Mouse (Mus musculus) gonadal fat pad, adult 2 months (tissue): Measurements from ENCODE around the gene Spata31d1c. TPM values are rescaled to one million over a fixed set of nuclear protein-coding genes. Genes with fewer than 3 reads are reported as not detected.

Experiments
- DNase-seq: peaks from one replicate; pipeline ENCODE4 v3.0.0-alpha.2; 2012; ENCODE audit warnings: low read depth
- polyA plus RNA-seq: library from polyadenylated mRNA; depleted of rRNA; stranded (reverse); fragments of >200 nt; gene quantifications from 2 replicates; pipeline ENCODE4 v1.2.3, GENCODE M21; 2012; rRNA removed

Gene Spata31d1c
- polyA plus RNA-seq, result 0.09 TPM in 1 of 2 replicates, not detected in the other

DNA sequence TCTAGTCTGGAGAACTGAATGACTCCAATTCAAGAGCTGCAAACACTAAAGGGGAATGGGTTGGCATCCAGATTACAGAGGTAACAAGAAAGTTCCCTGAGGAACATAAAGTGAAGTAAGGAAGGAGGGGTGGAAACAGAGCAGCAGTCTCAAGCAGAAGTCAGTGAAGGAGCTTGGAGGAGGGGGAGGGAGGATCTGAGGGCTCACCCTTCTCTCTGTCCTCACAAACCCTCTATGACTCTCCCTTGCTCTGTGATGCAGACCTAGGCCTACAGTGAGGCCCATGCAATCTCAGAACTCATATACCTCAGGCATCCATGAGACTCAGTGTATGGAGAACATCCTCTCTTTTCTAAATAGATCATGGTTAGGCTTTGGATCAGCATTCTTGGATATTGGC is at the start of gene Spata31d1c:
Gene Spata31d1c (plus strand): TSS at position 301 of the 400 bp plus-strand sequence.
- no peak for DNase-seq

DNA sequence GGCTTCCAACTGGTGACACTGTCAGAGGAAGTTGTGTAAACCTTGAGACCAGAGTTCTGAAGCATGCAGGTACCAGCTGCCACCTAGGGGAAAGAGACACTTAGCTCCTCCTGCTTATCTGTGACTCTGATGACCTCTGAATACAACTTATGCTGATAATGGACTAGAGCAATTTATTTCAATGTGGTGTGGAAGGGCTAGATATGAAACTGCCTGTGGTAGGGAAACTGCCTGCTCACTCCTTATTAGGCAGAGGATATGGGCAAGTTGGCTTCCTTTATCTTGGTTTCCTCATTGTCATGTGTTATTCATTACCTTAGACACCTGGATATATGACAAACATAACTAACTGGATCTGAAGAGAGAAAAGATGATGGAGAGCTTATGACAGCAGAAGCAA is 44.0 kb upstream of the Spata31d1c start:
- DNase-seq, result no peak

DNA sequence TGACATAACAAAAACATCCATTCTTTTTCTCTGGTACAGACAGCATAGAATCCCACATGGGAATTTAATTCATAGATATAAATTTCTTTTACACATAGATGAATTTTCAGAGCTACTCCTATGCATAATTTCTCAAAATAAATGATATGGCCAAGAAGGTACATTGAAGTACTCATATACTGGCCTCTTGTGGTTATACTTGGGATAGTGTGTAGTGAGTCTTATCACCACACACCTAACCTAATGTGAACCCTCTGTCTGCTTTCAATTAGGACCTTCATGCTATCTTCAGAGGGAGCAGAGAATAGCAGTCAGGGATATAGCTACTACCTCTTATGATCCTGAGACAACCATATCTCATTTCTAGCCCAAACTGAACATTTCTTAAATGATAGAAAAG is 27.4 kb upstream of the Spata31d1c start:
- DNase-seq, result no peak

DNA sequence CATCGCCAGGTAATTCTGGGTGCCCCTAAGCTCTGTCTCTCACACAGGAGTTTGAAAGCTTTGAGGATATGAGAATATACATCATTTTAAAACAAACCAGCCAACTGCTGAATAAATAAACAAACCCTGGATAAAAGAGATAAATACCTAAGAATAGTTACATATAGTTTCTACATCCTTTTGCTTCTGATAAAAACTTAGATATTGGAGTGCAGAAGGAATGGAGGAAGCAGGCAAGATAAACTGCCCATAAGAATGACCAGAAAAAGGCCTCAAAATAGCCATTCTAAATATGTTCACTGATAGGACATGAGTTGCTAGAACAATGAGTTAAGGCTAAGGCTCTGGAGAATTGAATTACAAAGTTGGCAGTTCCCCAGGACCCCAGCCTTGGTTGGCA is 26.1 kb upstream of the Spata31d1c start:
- no peak for DNase-seq

DNA sequence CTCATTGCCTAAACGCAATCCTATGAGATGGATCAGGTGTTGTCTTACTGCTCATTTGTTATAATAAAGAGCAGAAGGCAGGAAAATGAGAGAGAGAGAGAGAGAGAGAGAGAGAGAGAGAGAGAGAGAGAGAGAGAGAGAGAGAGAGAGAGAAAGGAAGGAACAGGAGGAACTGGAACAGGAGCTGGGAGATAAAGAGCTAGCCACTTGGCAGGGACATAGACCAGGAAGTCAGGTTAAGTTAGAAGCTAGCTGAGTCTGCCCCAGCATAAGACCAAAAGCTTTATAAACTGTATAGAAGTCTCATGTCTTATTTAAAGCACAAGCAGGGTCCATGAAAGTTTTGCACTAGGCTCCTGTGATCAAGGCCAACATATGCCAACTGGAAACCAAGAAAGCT is 24.9 kb upstream of the Spata31d1c start:
- no peak for DNase-seq

DNA sequence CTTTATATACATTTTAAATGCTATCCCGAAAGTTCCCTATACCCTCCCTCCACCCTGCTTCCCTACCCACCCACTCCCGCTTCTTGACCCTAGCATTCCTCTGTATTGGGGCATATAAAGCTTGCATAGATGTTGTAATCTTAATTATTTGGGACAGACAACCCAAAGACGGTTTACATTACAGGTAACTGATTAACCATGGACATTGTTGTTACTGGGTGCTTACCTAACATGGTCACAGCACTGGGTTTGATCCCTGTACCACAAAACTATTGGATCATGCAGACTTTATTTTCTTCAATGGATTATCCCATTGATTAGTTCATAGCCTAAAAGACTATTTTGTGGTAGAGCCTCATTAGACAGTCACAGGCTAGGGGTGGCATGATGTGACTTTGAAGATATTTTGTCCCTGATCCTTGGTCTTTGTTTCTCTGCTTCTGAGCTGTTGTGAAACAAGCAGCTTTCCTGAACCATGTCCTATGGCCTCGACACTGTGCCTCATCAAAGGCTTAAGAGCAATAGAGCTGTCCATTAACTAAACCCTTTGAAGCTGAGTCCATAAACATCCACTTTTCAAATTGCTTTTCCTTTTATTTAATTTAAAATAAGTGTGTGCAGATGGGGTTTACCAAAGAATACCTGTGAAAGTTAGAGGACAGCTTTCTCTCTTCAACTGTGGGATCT is 21.7 kb upstream of the Spata31d1c start:
- DNase-seq, result no peak

DNA sequence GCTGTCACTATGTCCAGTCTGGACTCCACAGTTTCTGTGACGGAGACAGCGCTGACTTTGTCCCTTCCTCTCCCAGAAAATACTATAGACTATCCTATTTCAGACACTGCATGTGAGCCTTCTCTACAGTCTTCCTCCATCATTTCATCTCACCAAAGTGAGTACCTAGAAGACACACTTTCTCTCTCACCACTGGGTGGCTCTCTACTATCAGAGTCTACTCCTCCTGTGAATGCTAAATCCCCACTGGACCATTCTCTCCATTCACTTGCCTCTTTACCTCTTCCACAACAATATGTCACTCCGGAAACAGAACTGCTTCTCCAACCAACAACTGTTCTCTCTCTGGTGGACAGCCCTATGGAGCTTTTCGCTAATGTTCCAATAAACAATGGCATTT is 2.2 kb downstream of the Spata31d1c start:
- no peak for DNase-seq

DNA sequence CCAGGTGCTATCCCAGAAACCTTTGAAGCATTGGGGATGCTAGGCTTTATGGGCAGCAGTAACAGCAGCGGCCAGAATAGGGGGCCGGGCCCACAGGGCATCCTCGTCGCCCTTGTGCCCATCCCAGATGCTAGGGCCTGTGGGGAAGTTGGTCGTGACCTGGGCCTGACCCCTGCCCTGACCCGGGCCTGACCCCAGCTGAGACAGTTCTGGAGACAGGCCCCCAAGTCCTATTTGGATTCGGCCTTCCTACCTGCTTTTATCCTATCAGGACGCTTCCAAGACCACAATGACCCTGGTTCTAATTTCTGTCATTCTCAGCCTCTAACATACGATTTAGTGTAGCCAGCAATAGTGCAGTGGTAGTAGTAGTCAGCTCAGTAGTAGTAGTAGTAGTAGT is 19.8 kb downstream of the Spata31d1c start, which contains the start of gene Prss47:
Gene Prss47 (minus strand): TSS at position 101 of the 400 bp plus-strand sequence.
- DNase-seq, result no peak

DNA sequence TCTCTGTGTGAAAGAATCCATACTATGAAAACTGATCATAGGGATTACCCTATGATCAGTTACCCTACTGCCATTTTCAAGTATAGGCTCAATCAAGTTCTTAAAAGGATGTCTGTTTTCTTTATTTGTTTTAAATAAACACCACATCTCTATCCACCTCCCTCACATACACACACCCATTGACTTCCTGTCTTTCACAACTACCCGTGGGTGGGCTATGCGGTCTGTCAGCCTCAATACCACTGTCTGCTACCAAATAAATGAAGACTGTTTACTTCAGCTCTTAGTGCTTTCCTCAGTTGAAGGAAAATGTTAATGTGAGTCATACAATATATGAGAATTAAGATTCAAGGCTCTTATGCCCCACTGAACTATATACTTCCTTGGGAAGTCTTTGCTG is 37.1 kb downstream of the Spata31d1c start:
- DNase-seq, result no peak

Other genes with a start within 250 kb of the Spata31d1c start
- 1.1 and 1.5 TPM in 2 replicates for gene Cntnap3, start 129.1 kb upstream of the Spata31d1c start, polyA plus RNA-seq
- 0.03 and 0.16 TPM in 2 replicates for gene Spata31, start 115.7 kb upstream of the Spata31d1c start, polyA plus RNA-seq
- gene Prss47, start 19.7 kb downstream of the Spata31d1c start, polyA plus RNA-seq, result 0.10 TPM in 1 of 2 replicates, not detected in the other
- 20.8 and 23.8 TPM in 2 replicates for gene Mfsd14b, start 79.9 kb downstream of the Spata31d1c start, polyA plus RNA-seq
- not detected in 2 replicates for gene Olfr465-ps1, start 105.0 kb downstream of the Spata31d1c start, polyA plus RNA-seq
- not detected in 2 replicates for gene Olfr466, start 117.2 kb downstream of the Spata31d1c start, polyA plus RNA-seq
- 0.04 TPM in 2 replicates for gene Nlrp4f, start 172.9 kb downstream of the Spata31d1c start, polyA plus RNA-seq
- gene Gm10775, start 226.5 kb downstream of the Spata31d1c start, polyA plus RNA-seq, result not detected in 2 replicates
- 14.3 and 15.1 TPM in 2 replicates for gene Zfp369, start 245.8 kb downstream of the Spata31d1c start, polyA plus RNA-seq